Mouse (Mus musculus) neural tube, embryonic 11.5 days (tissue): ENCODE measurements at regions not wholly inside any gene's neighbourhood (a gene's known extent, or its start where the extent isn't known, plus 50 kb on each side); places are given as distances from the start of the nearest gene placed in this dataset.
"Not testable (repeated sequence)": the region's sequence is repeated elsewhere in the genome, so short reads cannot be mapped to it uniquely, and the experiment has no call there.

Experiments
- ATAC-seq: fragments of 200-750 bp; cut with Nextera tagmentation; 2 replicates; pipeline ENCODE4 v1.8.0; 2017; ENCODE audit warnings: moderate number of reproducible peaks, mild to moderate bottlenecking, moderate TSS enrichment, moderate library complexity; ENCODE audit not compliant: insufficient read depth, low FRiP score, low TSS enrichment
- DNase-seq: peaks from one replicate; pipeline ENCODE4 v3.0.0-alpha.2; 2015; ENCODE audit warnings: low spot score
- H3K27ac ChIP-seq: fragments of 300-500 bp; sonication (generic); 2 replicates; pipeline ENCODE4 v1.5.1; 2014; ENCODE audit warnings: low read depth, mild to moderate bottlenecking, low read length
- H3K27me3 ChIP-seq: fragments of 300-500 bp; sonication (generic); 2 replicates; pipeline ENCODE4 v1.6.1; 2014; ENCODE audit warnings: mild to moderate bottlenecking, low read length, mixed read lengths; ENCODE audit not compliant: control insufficient read depth, insufficient read depth
- H3K36me3 ChIP-seq: fragments of 300-500 bp; sonication (generic); 2 replicates; pipeline ENCODE4 v1.6.1; 2014; ENCODE audit warnings: mild to moderate bottlenecking, low read length, moderate library complexity, mixed read lengths; ENCODE audit not compliant: control insufficient read depth, insufficient read depth
- H3K4me1 ChIP-seq: fragments of 300-500 bp; sonication (generic); 2 replicates; pipeline ENCODE4 v1.6.1; 2014; ENCODE audit warnings: low read length, mixed read lengths; ENCODE audit not compliant: control insufficient read depth, insufficient read depth
- H3K4me2 ChIP-seq: fragments of 300-500 bp; sonication (generic); 2 replicates; pipeline ENCODE4 v1.6.1; 2014; ENCODE audit warnings: low read depth, mild to moderate bottlenecking, moderate library complexity
- H3K4me3 ChIP-seq: fragments of 300-500 bp; sonication (generic); 2 replicates; pipeline ENCODE4 v1.5.1; 2014; ENCODE audit warnings: low read depth, low read length
- H3K9ac ChIP-seq: fragments of 300-500 bp; sonication (generic); 2 replicates; pipeline ENCODE4 v1.6.1; 2014; ENCODE audit warnings: mild to moderate bottlenecking, low read length
- H3K9me3 ChIP-seq: fragments of 300-500 bp; sonication (generic); 2 replicates; pipeline ENCODE4 v1.6.1; 2016; ENCODE audit warnings: low read length; ENCODE audit not compliant: control insufficient read depth
- WGBS: fragments of 180-500 bp; shearing (Covaris S2); extraction: QIAGEN DNeasy Blood & Tissue Kit; methylation state at CpG from one replicate; pipeline ENCODE4 v1.1.7; 2014; 5-methylcytosine and 5-hydroxymethylcytosine counted together

- H3K27ac ChIP-seq = no peak overlapping the region
- H3K27me3 ChIP-seq = no peaks in the 10 kb centered on the region
- no peak overlapping the region for H3K4me3 ChIP-seq
- DNase-seq (no peak), ATAC-seq (no peak)
- H3K36me3 ChIP-seq = no peaks in the 10 kb centered on the region
- WGBS = 91% methylated on average over 3 of the region's 3 CpGs
- no peak overlapping the region for H3K9ac ChIP-seq
- H3K9me3 ChIP-seq = no peaks in the 10 kb centered on the region
- no peak overlapping the region for H3K4me2 ChIP-seq
- H3K4me1 ChIP-seq = no peaks in the 10 kb centered on the region
Observed at GRCm38 (mm10) chr3:4885916-4886315, 864.7 kb upstream of the Gm8797 start.

- H3K27me3 ChIP-seq = no peaks in the 10 kb centered on the region
- no peaks in the 10 kb centered on the region for H3K36me3 ChIP-seq
- ATAC-seq (no peak), DNase-seq (no peak)
- H3K4me3 ChIP-seq = no peak overlapping the region
- no peak overlapping the region for H3K9ac ChIP-seq
- no peak overlapping the region for H3K27ac ChIP-seq
- no peaks in the 10 kb centered on the region for H3K4me1 ChIP-seq
- H3K9me3 ChIP-seq = no peaks in the 10 kb centered on the region
- no peak overlapping the region for H3K4me2 ChIP-seq
- 82% methylated on average over 2 of the region's 2 CpGs for WGBS
Observed at GRCm38 (mm10) chr3:4893108-4893507, 857.5 kb upstream of the Gm8797 start.

GRCm38 (mm10) chr3:4895811-4896210 lies 854.8 kb upstream of the Gm8797 start:
- Histone ChIP-seq H3K27ac (no peak overlapping the region), H3K27me3 (no peaks in the 10 kb centered on the region), H3K36me3 (no peaks in the 10 kb centered on the region), H3K4me3 (no peak overlapping the region), H3K4me2 (no peak overlapping the region), H3K9ac (no peak overlapping the region), H3K4me1 (no peaks in the 10 kb centered on the region), H3K9me3 (no peaks in the 10 kb centered on the region)
- DNase-seq (no peak), ATAC-seq (no peak)
- 83% methylated on average over 2 of the region's 2 CpGs for WGBS

GRCm38 (mm10) chr3:4907556-4907955 lies 843.0 kb upstream of the Gm8797 start:
- not testable (repeated sequence) for H3K9me3 ChIP-seq, H3K9ac ChIP-seq, DNase-seq, ATAC-seq, H3K4me3 ChIP-seq, H3K27me3 ChIP-seq, H3K27ac ChIP-seq, H3K36me3 ChIP-seq, H3K4me2 ChIP-seq, H3K4me1 ChIP-seq
- WGBS = 86% methylated on average over 2 of the region's 2 CpGs

- ATAC-seq, DNase-seq, H3K27ac ChIP-seq, H3K4me2 ChIP-seq, H3K36me3 ChIP-seq, H3K4me3 ChIP-seq, H3K27me3 ChIP-seq, H3K9ac ChIP-seq, H3K9me3 ChIP-seq, H3K4me1 ChIP-seq: not testable (repeated sequence)
- WGBS = 92% methylated on average over 3 of the region's 3 CpGs
Observed at GRCm38 (mm10) chr3:4930731-4931130, 819.9 kb upstream of the Gm8797 start.

GRCm38 (mm10) chr3:4971496-4971895 lies 779.1 kb upstream of the Gm8797 start:
- H3K4me1 ChIP-seq = no peaks in the 10 kb centered on the region
- H3K9me3 ChIP-seq = no peaks in the 10 kb centered on the region
- H3K27me3 ChIP-seq = no peaks in the 10 kb centered on the region
- H3K4me2 ChIP-seq = no peak overlapping the region
- 85% methylated on average over 1 of the region's 1 CpGs for WGBS
- no peak overlapping the region for H3K27ac ChIP-seq
- ATAC-seq = no peak
- DNase-seq = no peak
- no peak overlapping the region for H3K4me3 ChIP-seq
- no peaks in the 10 kb centered on the region for H3K36me3 ChIP-seq
- H3K9ac ChIP-seq = no peak overlapping the region

GRCm38 (mm10) chr3:4973278-4973677 lies 777.3 kb upstream of the Gm8797 start:
- ATAC-seq (peak; percentile 43; the same call in 1 of the 2 replicates), DNase-seq (no peak)
- H3K4me3 ChIP-seq = no peak overlapping the region
- H3K4me2 ChIP-seq = no peak overlapping the region
- no peak overlapping the region for H3K9ac ChIP-seq
- WGBS = 67% methylated on average over 3 of the region's 3 CpGs
- no peaks in the 10 kb centered on the region for H3K4me1 ChIP-seq
- H3K9me3 ChIP-seq = no peaks in the 10 kb centered on the region
- H3K27me3 ChIP-seq = no peaks in the 10 kb centered on the region
- 0 out of 2 replicates have a peak overlapping the region, but pooled peaks have one; percentile 49 for H3K27ac ChIP-seq
- H3K36me3 ChIP-seq = no peaks in the 10 kb centered on the region

GRCm38 (mm10) chr3:4973764-4974163 lies 776.8 kb upstream of the Gm8797 start:
- Histone ChIP-seq H3K4me1 (no peaks in the 10 kb centered on the region), H3K27ac (no peak overlapping the region), H3K4me2 (no peak overlapping the region), H3K9me3 (no peaks in the 10 kb centered on the region), H3K27me3 (no peaks in the 10 kb centered on the region), H3K9ac (no peak overlapping the region), H3K36me3 (no peaks in the 10 kb centered on the region), H3K4me3 (no peak overlapping the region)
- ATAC-seq (peak; percentile 48; the same call in 1 of the 2 replicates), DNase-seq (no peak)
- WGBS = 69% methylated on average over 2 of the region's 2 CpGs

- WGBS = 12% methylated on average over 1 of the region's 1 CpGs
- Histone ChIP-seq H3K27ac (no peak overlapping the region), H3K9ac (no peak overlapping the region), H3K4me1 (no peaks in the 10 kb centered on the region), H3K9me3 (no peaks in the 10 kb centered on the region), H3K36me3 (no peaks in the 10 kb centered on the region), H3K4me3 (no peak overlapping the region), H3K4me2 (no peak overlapping the region), H3K27me3 (no peaks in the 10 kb centered on the region)
- DNase-seq (no peak), ATAC-seq (no peak)
Observed at GRCm38 (mm10) chr3:4974659-4975058, 775.9 kb upstream of the Gm8797 start.
